Mouse (Mus musculus) limb, embryonic 14.5 days (tissue): Measurements from ENCODE around the gene Smyd3. TPM values are rescaled to one million over a fixed set of nuclear protein-coding genes. Genes with fewer than 3 reads are reported as not detected.

ENCODE experiments used
- ATAC-seq: fragments of 200-750 bp; cut with Nextera tagmentation; 2 replicates; pipeline ENCODE4 v1.8.0; 2017; ENCODE audit warnings: low read depth, moderate number of reproducible peaks, moderate TSS enrichment; ENCODE audit not compliant: low FRiP score
- DNase-seq: peaks from one replicate; pipeline ENCODE4 v3.0.0-alpha.2; 2015; ENCODE audit warnings: low spot score
- H3K27ac ChIP-seq: fragments of 300-500 bp; sonication (generic); replicated peaks from 2 replicates; pipeline ENCODE4 v1.5.1; 2014; ENCODE audit warnings: low read depth, mild to moderate bottlenecking, low read length, moderate library complexity, mixed read lengths
- H3K27me3 ChIP-seq: fragments of 300-500 bp; sonication (generic); 2 replicates; pipeline ENCODE4 v1.6.1; 2014; ENCODE audit warnings: low read length, mixed read lengths; ENCODE audit not compliant: control insufficient read depth, insufficient read depth
- H3K36me3 ChIP-seq: fragments of 300-500 bp; sonication (generic); 2 replicates; pipeline ENCODE4 v1.6.1; 2014; ENCODE audit warnings: mild to moderate bottlenecking, low read length, moderate library complexity, mixed read lengths; ENCODE audit not compliant: control insufficient read depth, insufficient read depth
- H3K4me1 ChIP-seq: fragments of 300-500 bp; sonication (generic); 2 replicates; pipeline ENCODE4 v1.6.1; 2014; ENCODE audit warnings: antibody characterized with exemption, low read length, mixed read lengths; ENCODE audit not compliant: control insufficient read depth, insufficient read depth
- H3K4me2 ChIP-seq: fragments of 300-500 bp; sonication (generic); replicated peaks from 2 replicates; pipeline ENCODE4 v1.6.1; 2014; ENCODE audit warnings: low read depth, mild to moderate bottlenecking, low read length, moderate library complexity; ENCODE audit not compliant: severe bottlenecking
- H3K4me3 ChIP-seq: fragments of 300-500 bp; sonication (generic); replicated peaks from 2 replicates; pipeline ENCODE4 v1.5.1; 2014; ENCODE audit warnings: low read length
- H3K9ac ChIP-seq: fragments of 300-500 bp; sonication (generic); 2 replicates; pipeline ENCODE4 v1.6.1; 2014; ENCODE audit warnings: mild to moderate bottlenecking, low read depth, low read length, moderate library complexity; ENCODE audit not compliant: severe bottlenecking
- H3K9me3 ChIP-seq: fragments of 300-500 bp; sonication (generic); 2 replicates; pipeline ENCODE4 v1.6.1; 2016; ENCODE audit warnings: low read length; ENCODE audit not compliant: control insufficient read depth
- POLR2A ChIP-seq: fragments of 200-500 bp; IDR thresholded peaks from 2 replicates; pipeline ENCODE4 v1.8.0; 2012; ENCODE audit warnings: inconsistent platforms, mild to moderate bottlenecking, moderate library complexity, borderline replicate concordance; ENCODE audit not compliant: insufficient read depth, insufficient read length; ENCODE audit errors: extremely low read depth
- WGBS: fragments of 180-500 bp; shearing (Covaris S2); extraction: QIAGEN DNeasy Blood & Tissue Kit; methylation state at CpG from one replicate; pipeline ENCODE4 v1.1.7; 2014; 5-methylcytosine and 5-hydroxymethylcytosine counted together
- polyA plus RNA-seq, 2 experiments: library from polyadenylated mRNA; depleted of rRNA in 1 of 2; stranded (reverse) in 1 of 2; unstranded in 1 of 2; fragments of >200 nt; fragmentation: Nextera tagmentation in 1 of 2; extraction: Ambion mirVana in 1 of 2; gene quantifications; 2 replicates each; pipeline versions ENCODE4 v1.2.1 to v1.2.3; 2012 to 2014

Smyd3 gene
- polyA plus RNA-seq, 2 experiments: 9.8 to 21.5 TPM

- Histone ChIP-seq H3K4me1 (no peaks in the 10 kb centered on the region), H3K27ac (no peak overlapping the region), H3K27me3 (no peaks in the 10 kb centered on the region), H3K4me3 (no peak overlapping the region), H3K9me3 (no peaks in the 10 kb centered on the region; the same call in 1 of the 2 replicates), H3K9ac (no peak overlapping the region), H3K4me2 (no peak overlapping the region), H3K36me3 (no peaks in the 10 kb centered on the region)
- TF ChIP-seq POLR2A: no peak
- WGBS: 47% methylated on average over 3 of the region's 3 CpGs
- no peak for ATAC-seq
- no peak for DNase-seq
Observed at GRCm38 (mm10) chr1:179485784-179486540, 31.9 kb downstream of the Smyd3 start.

DNA sequence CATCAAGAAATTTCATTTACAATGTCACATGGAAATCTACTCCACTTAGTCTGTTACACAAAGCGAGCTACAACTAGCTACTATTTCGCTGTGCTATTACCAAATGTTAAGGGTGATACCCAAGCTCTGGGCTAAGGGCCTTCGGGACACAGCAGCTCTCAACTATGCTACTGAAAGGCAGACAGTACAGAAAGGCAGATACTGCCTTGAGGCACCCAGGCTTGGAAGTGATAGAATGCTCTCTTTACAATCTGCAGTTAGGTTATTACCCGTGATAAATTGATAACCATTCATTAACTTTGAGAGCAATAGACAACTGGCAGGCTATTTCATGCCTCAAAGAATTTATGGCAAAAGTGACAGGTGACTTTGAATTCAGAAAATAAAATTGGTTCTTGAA, 37.0 kb downstream of the Smyd3 start:
- Histone ChIP-seq H3K4me2 (no peak overlapping the region), H3K27ac (no peak overlapping the region), H3K36me3 (no peaks in the 10 kb centered on the region), H3K9me3 (no peaks in the 10 kb centered on the region), H3K27me3 (no peaks in the 10 kb centered on the region), H3K4me3 (no peak overlapping the region), H3K9ac (no peak overlapping the region), H3K4me1 (no peaks in the 10 kb centered on the region)
- ATAC-seq (no peak), DNase-seq (no peak)
- 63% methylated on average over 4 of the region's 4 CpGs for WGBS
- no peak for TF ChIP-seq POLR2A

DNA sequence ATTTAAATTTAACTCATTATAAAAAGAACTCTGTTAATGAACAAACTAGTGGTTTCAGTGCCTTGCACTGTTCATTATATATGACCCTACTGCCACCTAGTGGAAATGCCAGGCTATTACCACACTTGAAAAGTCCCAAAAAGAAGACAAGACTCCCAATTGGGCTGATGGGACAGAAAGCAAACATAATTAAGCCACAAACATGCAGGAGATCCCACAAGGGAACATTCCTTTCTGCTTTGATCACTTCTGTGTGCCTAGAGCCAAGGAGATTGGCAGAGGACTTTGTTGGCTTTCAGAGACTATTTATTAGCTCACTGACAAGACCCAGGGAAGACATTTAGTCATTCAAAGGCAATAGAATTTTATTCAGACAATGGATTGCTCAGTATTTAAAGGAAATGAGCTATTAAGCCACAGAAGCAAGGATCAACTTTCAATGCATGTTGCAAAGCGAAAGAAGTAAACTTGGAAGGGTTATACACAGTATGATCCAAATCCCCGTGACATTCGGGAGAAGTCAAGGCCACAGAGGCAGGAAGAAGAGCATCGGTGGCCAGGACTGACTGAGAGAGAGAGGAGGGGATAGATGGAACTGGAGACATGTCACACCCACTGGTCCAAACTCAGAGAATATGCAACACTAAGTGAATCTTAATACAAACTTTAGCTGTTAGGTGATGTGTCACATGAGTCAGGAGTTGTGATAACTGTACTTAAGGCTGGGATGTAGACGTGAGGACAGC, 40.5 kb downstream of the Smyd3 start:
- WGBS: 75% methylated on average over 5 of the region's 5 CpGs
- Histone ChIP-seq H3K4me1 (no peaks in the 10 kb centered on the region), H3K27me3 (no peaks in the 10 kb centered on the region), H3K4me2 (no peak overlapping the region), H3K4me3 (no peak overlapping the region), H3K9me3 (peaks cover 8% of the 10 kb centered on the region), H3K36me3 (no peaks in the 10 kb centered on the region), H3K27ac (no peak overlapping the region), H3K9ac (no peak overlapping the region)
- ATAC-seq (peak; percentile 64), DNase-seq (peak; percentile 70)
- TF ChIP-seq POLR2A: no peak

- peaks cover 13% of the 10 kb centered on the region for H3K9me3 ChIP-seq
- H3K4me3 ChIP-seq: no peak overlapping the region
- H3K27me3 ChIP-seq: no peaks in the 10 kb centered on the region
- H3K4me1 ChIP-seq: no peaks in the 10 kb centered on the region
- 46% methylated on average over 6 of the region's 6 CpGs for WGBS
- H3K36me3 ChIP-seq: no peaks in the 10 kb centered on the region
- no peak for TF ChIP-seq POLR2A
- ATAC-seq (peak; percentile 32; the same call in 1 of the 2 replicates), DNase-seq (no peak)
- H3K9ac ChIP-seq: no peak overlapping the region
- no peak overlapping the region for H3K4me2 ChIP-seq
- no peak overlapping the region for H3K27ac ChIP-seq
Observed at GRCm38 (mm10) chr1:179476461-179477156, 41.2 kb downstream of the Smyd3 start.

DNA sequence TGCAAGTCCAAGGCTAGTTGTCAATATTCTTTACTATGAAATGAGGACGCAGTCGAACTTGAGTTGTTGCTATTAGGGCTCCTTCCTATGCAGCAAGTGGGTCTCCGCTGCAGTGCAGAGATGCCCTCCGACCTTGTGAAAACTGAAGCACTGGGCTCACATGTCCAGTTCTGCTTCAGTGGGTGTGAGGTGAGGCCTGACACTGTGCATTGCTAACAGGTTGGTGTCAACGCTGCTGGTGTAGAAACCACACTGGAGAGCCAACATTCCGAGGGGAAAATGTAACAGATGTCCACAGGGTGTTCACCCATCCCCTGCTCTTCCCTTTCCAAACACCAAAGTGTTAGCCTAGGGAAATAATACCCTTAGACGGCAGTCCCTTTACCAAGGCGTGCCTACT, 43.1 kb downstream of the Smyd3 start:
- H3K4me1 ChIP-seq: no peaks in the 10 kb centered on the region
- TF ChIP-seq POLR2A: no peak
- H3K4me3 ChIP-seq: no peak overlapping the region
- H3K9ac ChIP-seq: no peak overlapping the region
- H3K9me3 ChIP-seq: peaks cover 13% of the 10 kb centered on the region
- WGBS: 60% methylated on average over 8 of the region's 8 CpGs
- ATAC-seq: no peak
- no peak overlapping the region for H3K4me2 ChIP-seq
- H3K27ac ChIP-seq: no peak overlapping the region
- H3K36me3 ChIP-seq: no peaks in the 10 kb centered on the region
- no peak for DNase-seq
- H3K27me3 ChIP-seq: no peaks in the 10 kb centered on the region
